Mouse (Mus musculus) midbrain, embryonic 14.5 days (tissue): ENCODE data around the gene Mycbp2. TPM values are rescaled to one million over a fixed set of nuclear protein-coding genes. Genes with fewer than 3 reads are reported as not detected.

Experiments used
- ATAC-seq: fragments of 200-750 bp; cut with Nextera tagmentation; 2 replicates; pipeline ENCODE4 v1.8.0; 2017; ENCODE audit warnings: moderate number of reproducible peaks, moderate library complexity; ENCODE audit not compliant: low FRiP score, low TSS enrichment
- DNase-seq: peaks from one replicate; pipeline ENCODE4 v3.0.0-alpha.2; 2015
- H3K27ac ChIP-seq: fragments of 300-500 bp; sonication (generic); replicated peaks from 2 replicates; pipeline ENCODE4 v1.5.1; 2014; ENCODE audit warnings: mild to moderate bottlenecking, low read depth, low read length, moderate library complexity
- H3K27me3 ChIP-seq: fragments of 300-500 bp; sonication (generic); 2 replicates; pipeline ENCODE4 v1.6.1; 2014; ENCODE audit warnings: low read length, control low read depth, mixed read lengths; ENCODE audit not compliant: control insufficient read depth, insufficient read depth
- H3K36me3 ChIP-seq: fragments of 300-500 bp; sonication (generic); 2 replicates; pipeline ENCODE4 v1.6.1; 2014; ENCODE audit warnings: low read length, control low read depth; ENCODE audit not compliant: control insufficient read depth, insufficient read depth
- H3K4me1 ChIP-seq: fragments of 300-500 bp; sonication (generic); 2 replicates; pipeline ENCODE4 v1.6.1; 2014; ENCODE audit warnings: mild to moderate bottlenecking, antibody characterized with exemption, low read length, control low read depth; ENCODE audit not compliant: control insufficient read depth, insufficient read depth
- H3K4me2 ChIP-seq: fragments of 300-500 bp; sonication (generic); 2 replicates; pipeline ENCODE4 v1.6.1; 2014; ENCODE audit warnings: mild to moderate bottlenecking, low read length, moderate library complexity
- H3K4me3 ChIP-seq: fragments of 300-500 bp; sonication (generic); replicated peaks from 2 replicates; pipeline ENCODE4 v1.5.1; 2014; ENCODE audit warnings: low read depth, low read length
- H3K9ac ChIP-seq: fragments of 300-500 bp; sonication (generic); replicated peaks from 2 replicates; pipeline ENCODE4 v1.6.1; 2014; ENCODE audit warnings: mild to moderate bottlenecking, low read length, moderate library complexity
- H3K9me3 ChIP-seq: fragments of 300-500 bp; sonication (generic); 2 replicates; pipeline ENCODE4 v1.6.1; 2016; ENCODE audit warnings: low read length, control low read depth, mixed read lengths; ENCODE audit not compliant: control insufficient read depth
- WGBS: fragments of 180-500 bp; shearing (Covaris S2); extraction: QIAGEN DNeasy Blood & Tissue Kit; methylation state at CpG from one replicate; pipeline ENCODE4 v1.1.7; 2014; 5-methylcytosine and 5-hydroxymethylcytosine counted together
- polyA plus RNA-seq: library from polyadenylated mRNA; unstranded; fragments of >200 nt; fragmentation: Nextera tagmentation; extraction: Ambion mirVana; gene quantifications from 2 replicates; pipeline ENCODE4 v1.2.1, GENCODE M21; 2014

Gene Mycbp2
- polyA plus RNA-seq, 1 experiment from 2014 or later, result 77.6 TPM

GRCm38 (mm10) chr14:103233640-103234593 lies 112.7 kb downstream of the Mycbp2 start:
- DNase-seq, result no peak
- H3K27ac ChIP-seq, result no peak overlapping the region
- no peak overlapping the region for H3K4me3 ChIP-seq
- WGBS, result 45% methylated on average over 12 of the region's 12 CpGs
- H3K27me3 ChIP-seq, result no peaks in the 10 kb centered on the region
- no peak overlapping the region for H3K4me2 ChIP-seq
- ATAC-seq, result no peak; the same call in 1 of the 2 replicates
- H3K9ac ChIP-seq, result no peak overlapping the region
- no peaks in the 10 kb centered on the region for H3K4me1 ChIP-seq
- no peaks in the 10 kb centered on the region for H3K9me3 ChIP-seq
- H3K36me3 ChIP-seq, result peaks cover 19% of the 10 kb centered on the region

- Histone ChIP-seq H3K27ac (no peak overlapping the region), H3K9ac (no peak overlapping the region), H3K27me3 (no peaks in the 10 kb centered on the region), H3K4me2 (no peak overlapping the region), H3K4me3 (no peak overlapping the region), H3K36me3 (peaks cover 61% of the 10 kb centered on the region), H3K9me3 (no peaks in the 10 kb centered on the region), H3K4me1 (no peaks in the 10 kb centered on the region)
- ATAC-seq (no peak), DNase-seq (peak; percentile 7)
- WGBS, result 67% methylated on average over 2 of the region's 2 CpGs
Measured at GRCm38 (mm10) chr14:103222356-103222755, 124.3 kb downstream of the Mycbp2 start.

GRCm38 (mm10) chr14:103221751-103222150 lies 124.9 kb downstream of the Mycbp2 start:
- H3K36me3 ChIP-seq, result peaks cover 61% of the 10 kb centered on the region
- H3K4me2 ChIP-seq, result no peak overlapping the region
- H3K9me3 ChIP-seq, result no peaks in the 10 kb centered on the region
- H3K4me3 ChIP-seq, result no peak overlapping the region
- 88% methylated on average over 3 of the region's 3 CpGs for WGBS
- H3K4me1 ChIP-seq, result no peaks in the 10 kb centered on the region
- no peak for ATAC-seq
- H3K27me3 ChIP-seq, result no peaks in the 10 kb centered on the region
- H3K9ac ChIP-seq, result no peak overlapping the region
- no peak for DNase-seq
- H3K27ac ChIP-seq, result no peak overlapping the region

- H3K27ac ChIP-seq, result no peak overlapping the region
- no peak for DNase-seq
- no peaks in the 10 kb centered on the region for H3K4me1 ChIP-seq
- no peak for ATAC-seq
- WGBS, result 85% methylated on average over 3 of the region's 3 CpGs
- no peaks in the 10 kb centered on the region for H3K27me3 ChIP-seq
- no peak overlapping the region for H3K4me2 ChIP-seq
- H3K4me3 ChIP-seq, result no peak overlapping the region
- H3K9ac ChIP-seq, result no peak overlapping the region
- H3K9me3 ChIP-seq, result no peaks in the 10 kb centered on the region
- peaks cover 58% of the 10 kb centered on the region for H3K36me3 ChIP-seq
Measured at GRCm38 (mm10) chr14:103216331-103216730, 130.3 kb downstream of the Mycbp2 start.

- 90% methylated on average over 3 of the region's 3 CpGs for WGBS
- no peak overlapping the region for H3K9ac ChIP-seq
- H3K9me3 ChIP-seq, result no peaks in the 10 kb centered on the region
- ATAC-seq (no peak), DNase-seq (no peak)
- H3K4me2 ChIP-seq, result no peak overlapping the region
- no peak overlapping the region for H3K4me3 ChIP-seq
- no peaks in the 10 kb centered on the region for H3K4me1 ChIP-seq
- no peak overlapping the region for H3K27ac ChIP-seq
- H3K36me3 ChIP-seq, result peaks cover 67% of the 10 kb centered on the region
- no peaks in the 10 kb centered on the region for H3K27me3 ChIP-seq
Measured at GRCm38 (mm10) chr14:103186658-103187057, 160.0 kb downstream of the Mycbp2 start.

- Histone ChIP-seq H3K9me3 (no peaks in the 10 kb centered on the region), H3K4me1 (no peaks in the 10 kb centered on the region), H3K9ac (no peak overlapping the region), H3K36me3 (peaks cover 61% of the 10 kb centered on the region), H3K4me3 (no peak overlapping the region), H3K4me2 (no peak overlapping the region), H3K27ac (no peak overlapping the region), H3K27me3 (no peaks in the 10 kb centered on the region)
- DNase-seq (no peak), ATAC-seq (no peak)
- WGBS, result 95% methylated on average over 4 of the region's 4 CpGs
Measured at GRCm38 (mm10) chr14:103186076-103186475, 160.5 kb downstream of the Mycbp2 start.

GRCm38 (mm10) chr14:103180096-103180495 lies 166.5 kb downstream of the Mycbp2 start:
- Histone ChIP-seq H3K4me2 (no peak overlapping the region), H3K27me3 (no peaks in the 10 kb centered on the region), H3K4me1 (no peaks in the 10 kb centered on the region), H3K27ac (no peak overlapping the region), H3K9me3 (no peaks in the 10 kb centered on the region), H3K4me3 (no peak overlapping the region), H3K36me3 (peaks cover 24% of the 10 kb centered on the region), H3K9ac (no peak overlapping the region)
- no peak for ATAC-seq
- DNase-seq, result no peak
- 87% methylated on average over 2 of the region's 2 CpGs for WGBS

GRCm38 (mm10) chr14:103162923-103163322 lies 183.7 kb downstream of the Mycbp2 start:
- no peak overlapping the region for H3K4me3 ChIP-seq
- peaks cover 35% of the 10 kb centered on the region for H3K36me3 ChIP-seq
- no peaks in the 10 kb centered on the region for H3K9me3 ChIP-seq
- no peak overlapping the region for H3K9ac ChIP-seq
- no peak overlapping the region for H3K4me2 ChIP-seq
- no peaks in the 10 kb centered on the region for H3K4me1 ChIP-seq
- no peaks in the 10 kb centered on the region for H3K27me3 ChIP-seq
- no peak for ATAC-seq
- 78% methylated on average over 5 of the region's 5 CpGs for WGBS
- no peak for DNase-seq
- no peak overlapping the region for H3K27ac ChIP-seq

- no peaks in the 10 kb centered on the region for H3K27me3 ChIP-seq
- H3K36me3 ChIP-seq, result peaks cover 57% of the 10 kb centered on the region
- no peak overlapping the region for H3K9ac ChIP-seq
- H3K4me2 ChIP-seq, result no peak overlapping the region
- no peaks in the 10 kb centered on the region for H3K4me1 ChIP-seq
- DNase-seq (no peak), ATAC-seq (no peak)
- no peak overlapping the region for H3K27ac ChIP-seq
- no peaks in the 10 kb centered on the region for H3K9me3 ChIP-seq
- no peak overlapping the region for H3K4me3 ChIP-seq
- WGBS, result 93% methylated on average over 7 of the region's 7 CpGs
Measured at GRCm38 (mm10) chr14:103155685-103156084, 190.9 kb downstream of the Mycbp2 start.
